Mouse (Mus musculus) MEL (cell line): Measurements from ENCODE around the gene Gm45716. TPM values are rescaled to one million over a fixed set of nuclear protein-coding genes. Genes with fewer than 3 reads are reported as not detected.

Experiments
- BHLHE40 ChIP-seq: IDR thresholded peaks from 2 replicates; pipeline ENCODE4 v1.6.1; 2012; ENCODE audit warnings: low read depth, mild to moderate bottlenecking, inconsistent platforms, low read length, improper control_type of control experiment, borderline replicate concordance
- CHD2 ChIP-seq: IDR thresholded peaks from 2 replicates; pipeline ENCODE4 v1.6.1; 2011; ENCODE audit warnings: low read length, improper control_type of control experiment
- E2F4 ChIP-seq: IDR thresholded peaks from 2 replicates; pipeline ENCODE4 v1.6.1; 2011; ENCODE audit warnings: low read depth, low read length, improper control_type of control experiment, borderline replicate concordance
- ELF1 ChIP-seq: IDR thresholded peaks from 2 replicates; pipeline ENCODE4 v1.6.1; 2014; ENCODE audit warnings: low read depth, mild to moderate bottlenecking, inconsistent platforms, low read length, improper control_type of control experiment, moderate library complexity
- EP300 ChIP-seq, 2 experiments: IDR thresholded peaks; 2 replicates each; pipeline ENCODE4 v1.6.1; 2011; ENCODE audit warnings: improper control_type of control experiment in 2 of 2, low read length in 2 of 2, low read depth in 1 of 2, mild to moderate bottlenecking in 1 of 2
- GABPA ChIP-seq: IDR thresholded peaks from 2 replicates; pipeline ENCODE4 v1.6.1; 2012; ENCODE audit warnings: low read depth, mild to moderate bottlenecking, inconsistent platforms, low read length, improper control_type of control experiment, moderate library complexity
- MAZ ChIP-seq: IDR thresholded peaks from 2 replicates; pipeline ENCODE4 v1.6.1; 2012; ENCODE audit warnings: low read depth, mild to moderate bottlenecking, inconsistent platforms, low read length, improper control_type of control experiment
- MYC ChIP-seq: IDR thresholded peaks from 2 replicates; pipeline ENCODE4 v1.6.1; 2011; ENCODE audit warnings: low read depth, mild to moderate bottlenecking, low read length, improper control_type of control experiment, moderate library complexity
- POLR2AphosphoS5 ChIP-seq: IDR thresholded peaks from 2 replicates; pipeline ENCODE4 v1.6.1; 2012; ENCODE audit warnings: low read depth, borderline replicate concordance, mild to moderate bottlenecking, inconsistent platforms, low read length, moderate library complexity, mixed read lengths
- SMC3 ChIP-seq: IDR thresholded peaks from 2 replicates; pipeline ENCODE4 v1.6.1; 2011; ENCODE audit warnings: low read depth, low read length, improper control_type of control experiment
- TAL1 ChIP-seq: IDR thresholded peaks from 2 replicates; pipeline ENCODE4 v1.6.1; 2012; ENCODE audit warnings: mild to moderate bottlenecking, inconsistent platforms, low read length, moderate library complexity, mixed read lengths
- TCF12 ChIP-seq: IDR thresholded peaks from 2 replicates; pipeline ENCODE4 v1.6.1; 2014; ENCODE audit warnings: low read depth, mild to moderate bottlenecking, inconsistent platforms, low read length, improper control_type of control experiment, moderate library complexity
- USF2 ChIP-seq, 2 experiments: IDR thresholded peaks; 2 replicates each; pipeline ENCODE4 v1.6.1; 2011 to 2012; ENCODE audit warnings: improper control_type of control experiment in 2 of 2, low read length in 2 of 2, borderline replicate concordance in 1 of 2, inconsistent platforms in 1 of 2, low read depth in 1 of 2, mild to moderate bottlenecking in 1 of 2; ENCODE audit not compliant: insufficient read depth in 1 of 2
- ZKSCAN1 ChIP-seq: IDR thresholded peaks from 2 replicates; pipeline ENCODE4 v1.6.1; 2012; ENCODE audit warnings: low read depth, mild to moderate bottlenecking, inconsistent platforms, low read length, improper control_type of control experiment, moderate library complexity
- ZMIZ1 ChIP-seq: IDR thresholded peaks from 2 replicates; pipeline ENCODE4 v1.6.1; 2012; ENCODE audit warnings: low read depth, mild to moderate bottlenecking, inconsistent platforms, low read length, improper control_type of control experiment, moderate library complexity
- polyA plus RNA-seq, 2 experiments: library from polyadenylated mRNA; stranded (reverse) in 1 of 2; unstranded in 1 of 2; fragments of >175 nt in 1 of 2; fragments of >200 nt in 1 of 2; gene quantifications; 2 replicates each; pipeline versions ENCODE4 v1.2.1 to v1.2.4; 2012; ENCODE audit warnings: low replicate concordance in 2 of 2, low read depth in 1 of 2; ENCODE audit not compliant: insufficient read length in 2 of 2, insufficient read depth in 1 of 2, missing spikeins in 1 of 2
- total RNA-seq: library from RNA; depleted of rRNA; stranded (reverse); fragments of 300-350 nt; gene quantifications from 2 replicates; pipeline ENCODE4 v1.2.3, GENCODE M21; 2012; rRNA removed

The Gm45716 gene
- total and polyA plus RNA-seq, 3 experiments: 2.9 to 4.1 TPM; not detected in 1

GRCm38 (mm10) chr11:90294622-90295021, 107.1 kb downstream of the Gm45716 start (continued):
- TF ChIP-seq MYC (peak; percentile 61; the same call in 1 of the 2 replicates), ZKSCAN1 (no peak), TCF12 (peak; percentile 87), ELF1 (no peak), CHD2 (no peak), MAZ (no peak), GABPA (no peak), EP300 (IDR thresholded peaks at IDR 0.05; ENCODE audit: low read depth in 1 of 2, low read length in 2 of 2) (peak; percentile 89 to 90), SMC3 (no peak), E2F4 (no peak), USF2 (IDR thresholded peaks at IDR 0.05; ENCODE audit: borderline replicate concordance in 1 of 2, insufficient read depth in 1 of 2, low read depth in 1 of 2, low read length in 2 of 2) (no peak), TAL1 (peak; percentile 29; the same call in 1 of the 2 replicates), BHLHE40 (peak; percentile 60), ZMIZ1 (no peak), POLR2AphosphoS5 (no peak)
- TF ChIP-seq, all 39 proteins: peak for 14

Other genes starting within 250 kb of the Gm45716 start
- gene Pctp, start 184.8 kb upstream of the Gm45716 start, total RNA-seq: 6.4 and 7.3 TPM in 2 replicates
- 10 to 100 TPM in 1 of 2 experiments, not detected in 1; 10.2 TPM for gene Pctp, start 184.8 kb upstream of the Gm45716 start, polyA plus RNA-seq
- not detected in 2 replicates for gene Tmem100, start 157.3 kb upstream of the Gm45716 start, total RNA-seq
- gene Tmem100, start 157.3 kb upstream of the Gm45716 start, polyA plus RNA-seq: not detected
- gene Mmd, start 61.8 kb downstream of the Gm45716 start, total RNA-seq: 7.1 and 7.4 TPM in 2 replicates
- 10 to 100 TPM in 1 of 2 experiments, not detected in 1; 15.5 TPM for gene Mmd, start 61.8 kb downstream of the Gm45716 start, polyA plus RNA-seq
- gene Hlf, start 203.2 kb downstream of the Gm45716 start, total RNA-seq: 0.10 and 0.42 TPM in 2 replicates
- gene Hlf, start 203.2 kb downstream of the Gm45716 start, polyA plus RNA-seq: 1 to 10 TPM in 1 of 2 experiments, not detected in 1; 1.5 TPM